Mouse (Mus musculus) natural killer cell, adult 2 months (primary cell): ENCODE measurements around the gene Mettl6.
A peak's percentile ranks its signal among the peaks of the same experiment; 100 is the strongest.

Source experiments
- DNase-seq, 2 experiments: peaks; one replicate each; pipeline ENCODE4 v3.0.0; 2022; ENCODE audit warnings: low spot score in 2 of 2

Mettl6 gene

GRCm38 (mm10) chr14:31494975-31495455, at the start of gene Mettl6:
Gene Mettl6, minus strand, starts transcription at chr14:31495040.
- peak; percentile 85 to 86 for DNase-seq

GRCm38 (mm10) chr14:31543885-31544442, 49.1 kb upstream of the Mettl6 start:
- DNase-seq: no peak

GRCm38 (mm10) chr14:31537298-31537697, 42.5 kb upstream of the Mettl6 start:
- DNase-seq: no peak

GRCm38 (mm10) chr14:31532656-31533055, 37.8 kb upstream of the Mettl6 start:
- DNase-seq: no peak

GRCm38 (mm10) chr14:31531506-31532148, 36.8 kb upstream of the Mettl6 start:
- peak; percentile 75 to 77 for DNase-seq

- DNase-seq: no peak
Observed at GRCm38 (mm10) chr14:31530847-31531246, 36.0 kb upstream of the Mettl6 start.

- no peak for DNase-seq
Observed at GRCm38 (mm10) chr14:31525040-31525810, 30.4 kb upstream of the Mettl6 start.

GRCm38 (mm10) chr14:31521318-31521717, 26.5 kb upstream of the Mettl6 start:
- no peak for DNase-seq

- DNase-seq: no peak
Observed at GRCm38 (mm10) chr14:31519165-31519564, 24.3 kb upstream of the Mettl6 start.

- DNase-seq: no peak
Observed at GRCm38 (mm10) chr14:31515895-31516294, 21.1 kb upstream of the Mettl6 start.

GRCm38 (mm10) chr14:31510322-31510721, 15.5 kb upstream of the Mettl6 start:
- no peak for DNase-seq

GRCm38 (mm10) chr14:31509911-31510310, 15.1 kb upstream of the Mettl6 start:
- DNase-seq: no peak

- no peak for DNase-seq
Observed at GRCm38 (mm10) chr14:31506456-31506855, 11.6 kb upstream of the Mettl6 start.

GRCm38 (mm10) chr14:31503406-31503805, 8.6 kb upstream of the Mettl6 start:
- no peak for DNase-seq

GRCm38 (mm10) chr14:31499526-31499925, 4.7 kb upstream of the Mettl6 start:
- no peak for DNase-seq

- DNase-seq: peak; percentile 36 to 42
Observed at GRCm38 (mm10) chr14:31496241-31496646, 1.4 kb upstream of the Mettl6 start.

GRCm38 (mm10) chr14:31495538-31495937, 698 bp upstream of the Mettl6 start:
- DNase-seq: no peak

- peak in 1 of 2 experiments; percentile 45 for DNase-seq
Observed at GRCm38 (mm10) chr14:31494349-31494974, 378 bp downstream of the Mettl6 start, which contains the start of gene Eaf1. Gene Eaf1, plus strand, starts transcription at chr14:31494399.

- DNase-seq: peak in 1 of 2 experiments; percentile 7
Observed at GRCm38 (mm10) chr14:31493901-31494300, 939 bp downstream of the Mettl6 start.

GRCm38 (mm10) chr14:31488055-31488454, 6.8 kb downstream of the Mettl6 start:
- no peak for DNase-seq

GRCm38 (mm10) chr14:31486465-31486864, 8.4 kb downstream of the Mettl6 start:
- DNase-seq: no peak

- no peak for DNase-seq
Observed at GRCm38 (mm10) chr14:31482417-31482816, 12.4 kb downstream of the Mettl6 start.
